Mouse (Mus musculus) neural tube, embryonic 14.5 days (tissue): ENCODE measurements around the gene Rnf169. TPM values are rescaled to one million over a fixed set of nuclear protein-coding genes. Genes with fewer than 3 reads are reported as not detected.

ENCODE experiments used
- ATAC-seq: fragments of 200-750 bp; cut with Nextera tagmentation; 2 replicates; pipeline ENCODE4 v1.8.0; 2017; ENCODE audit warnings: low read depth, mild to moderate bottlenecking, moderate TSS enrichment, moderate library complexity
- H3K27ac ChIP-seq: fragments of 300-500 bp; sonication (generic); 2 replicates; pipeline ENCODE4 v1.5.1; 2014; ENCODE audit warnings: low read depth, mild to moderate bottlenecking, control low read depth, low read length, moderate library complexity, mixed read lengths
- H3K27me3 ChIP-seq: fragments of 300-500 bp; sonication (generic); 2 replicates; pipeline ENCODE4 v1.6.1; 2014; ENCODE audit warnings: low read length; ENCODE audit not compliant: control insufficient read depth, insufficient read depth
- H3K36me3 ChIP-seq: fragments of 300-500 bp; sonication (generic); 2 replicates; pipeline ENCODE4 v1.6.1; 2014; ENCODE audit warnings: low read length, mixed read lengths; ENCODE audit not compliant: control insufficient read depth, insufficient read depth
- H3K4me1 ChIP-seq: fragments of 300-500 bp; sonication (generic); 2 replicates; pipeline ENCODE4 v1.6.1; 2014; ENCODE audit warnings: low read length; ENCODE audit not compliant: control insufficient read depth, insufficient read depth
- H3K4me2 ChIP-seq: fragments of 300-500 bp; sonication (generic); 2 replicates; pipeline ENCODE4 v1.6.1; 2014; ENCODE audit warnings: mild to moderate bottlenecking, low read depth, low read length, control low read depth
- H3K4me3 ChIP-seq: fragments of 300-500 bp; sonication (generic); 2 replicates; pipeline ENCODE4 v1.5.1; 2014; ENCODE audit warnings: low read depth, low read length, control low read depth, mixed read lengths
- H3K9ac ChIP-seq: fragments of 300-500 bp; sonication (generic); replicated peaks from 2 replicates; pipeline ENCODE4 v1.6.1; 2014; ENCODE audit warnings: low read depth, mild to moderate bottlenecking, control low read depth, low read length, mixed read lengths
- H3K9me3 ChIP-seq: fragments of 300-500 bp; sonication (generic); 2 replicates; pipeline ENCODE4 v1.6.1; 2016; ENCODE audit warnings: low read length; ENCODE audit not compliant: control insufficient read depth
- WGBS: fragments of 180-500 bp; shearing (Covaris S2); extraction: QIAGEN DNeasy Blood & Tissue Kit; methylation state at CpG from one replicate; pipeline ENCODE4 v1.1.7; 2014; 5-methylcytosine and 5-hydroxymethylcytosine counted together
- polyA plus RNA-seq: library from polyadenylated mRNA; unstranded; fragments of >200 nt; fragmentation: Nextera tagmentation; extraction: Ambion mirVana; gene quantifications from 2 replicates; pipeline ENCODE4 v1.2.1, GENCODE M21; 2014

Rnf169 gene
- polyA plus RNA-seq, 1 experiment from 2014 or later = 7.2 TPM

- H3K27ac ChIP-seq = no peak overlapping the region
- no peak overlapping the region for H3K4me3 ChIP-seq
- H3K36me3 ChIP-seq = no peaks in the 10 kb centered on the region
- H3K4me1 ChIP-seq = 0 out of 2 replicates have a peak, but pooled peaks cover 4% of the 10 kb centered on the region
- WGBS = 3% methylated on average over 3 of the region's 3 CpGs
- no peak overlapping the region for H3K9ac ChIP-seq
- no peaks in the 10 kb centered on the region for H3K27me3 ChIP-seq
- no peaks in the 10 kb centered on the region for H3K9me3 ChIP-seq
- ATAC-seq = peak; percentile 44; the same call in 1 of the 2 replicates
- no peak overlapping the region for H3K4me2 ChIP-seq
Measured at GRCm38 (mm10) chr7:99876345-99876744, 103.9 kb downstream of the Rnf169 start.

- Histone ChIP-seq H3K36me3 (no peaks in the 10 kb centered on the region), H3K4me1 (0 out of 2 replicates have a peak, but pooled peaks cover 4% of the 10 kb centered on the region), H3K4me2 (no peak overlapping the region), H3K9me3 (no peaks in the 10 kb centered on the region), H3K27me3 (no peaks in the 10 kb centered on the region), H3K9ac (no peak overlapping the region), H3K27ac (no peak overlapping the region), H3K4me3 (no peak overlapping the region)
- WGBS = 62% methylated on average over 5 of the region's 5 CpGs
- no peak for ATAC-seq
Measured at GRCm38 (mm10) chr7:99875891-99876290, 104.4 kb downstream of the Rnf169 start.

DNA sequence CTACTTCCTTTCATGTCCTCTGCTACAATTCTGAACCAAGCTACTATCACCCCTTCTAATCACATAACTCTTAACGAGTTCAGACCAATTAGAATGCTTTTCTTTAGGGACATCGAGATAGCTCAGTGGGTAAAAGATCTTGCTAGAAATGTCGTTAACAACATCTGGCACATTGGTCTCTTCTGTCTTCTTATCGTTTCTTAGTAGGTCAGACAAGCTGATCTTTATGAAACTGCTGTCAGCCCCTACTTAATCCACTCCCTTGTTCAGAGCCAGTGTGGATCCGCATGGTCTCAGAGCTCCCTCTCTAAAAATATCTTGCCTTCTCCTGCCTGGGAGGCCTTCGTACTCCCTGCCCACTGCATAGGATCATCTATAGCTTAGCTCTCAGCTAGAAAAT, 106.3 kb downstream of the Rnf169 start:
- Histone ChIP-seq H3K27ac (no peak overlapping the region), H3K9me3 (no peaks in the 10 kb centered on the region), H3K27me3 (no peaks in the 10 kb centered on the region), H3K4me2 (no peak overlapping the region), H3K4me1 (0 out of 2 replicates have a peak, but pooled peaks cover 4% of the 10 kb centered on the region), H3K36me3 (no peaks in the 10 kb centered on the region), H3K4me3 (no peak overlapping the region), H3K9ac (no peak overlapping the region)
- no peak for ATAC-seq
- WGBS = 77% methylated on average over 6 of the region's 6 CpGs

Other genes starting within 250 kb of the Rnf169 start
- gene Olfr521, start 216.9 kb downstream of the Rnf169 start, polyA plus RNA-seq = not detected in 2 replicates
- gene Neu3, start 152.0 kb downstream of the Rnf169 start, polyA plus RNA-seq = 2.1 and 2.4 TPM in 2 replicates
- gene Xrra1, start 121.3 kb downstream of the Rnf169 start, polyA plus RNA-seq = 0.67 and 0.84 TPM in 2 replicates
- 245 and 262 TPM in 2 replicates for gene Spcs2, start 117.0 kb downstream of the Rnf169 start, polyA plus RNA-seq
- gene Chrdl2, start 25.7 kb upstream of the Rnf169 start, polyA plus RNA-seq = 0.54 and 0.72 TPM in 2 replicates
- 42.8 and 44.2 TPM in 2 replicates for gene Pold3, start 141.1 kb upstream of the Rnf169 start, polyA plus RNA-seq
- 17.6 and 19.1 TPM in 2 replicates for gene Lipt2, start 178.8 kb upstream of the Rnf169 start, polyA plus RNA-seq
- gene Kcne3, start 196.1 kb upstream of the Rnf169 start, polyA plus RNA-seq = 0.62 TPM in 1 of 2 replicates, not detected in the other
- 31.0 and 38.5 TPM in 2 replicates for gene Pgm2l1, start 246.9 kb upstream of the Rnf169 start, polyA plus RNA-seq